Mouse (Mus musculus) gonadal fat pad, adult 2 months (tissue): ENCODE data around the gene Zfp961. TPM values are rescaled to one million over a fixed set of nuclear protein-coding genes. Genes with fewer than 3 reads are reported as not detected.
"Not testable (repeated sequence)": the region's sequence is repeated elsewhere in the genome, so short reads cannot be mapped to it uniquely, and the experiment has no call there.

ENCODE experiments used
- DNase-seq: peaks from one replicate; pipeline ENCODE4 v3.0.0-alpha.2; 2012; ENCODE audit warnings: low read depth
- polyA plus RNA-seq: library from polyadenylated mRNA; depleted of rRNA; stranded (reverse); fragments of >200 nt; gene quantifications from 2 replicates; pipeline ENCODE4 v1.2.3, GENCODE M21; 2012

The Zfp961 gene
- polyA plus RNA-seq, 1 experiment, result 5.3 TPM

- no peak for DNase-seq
These were observed 11.0 kb downstream of the Zfp961 start for GRCm38 (mm10) chr8:71961796-71962195.

- no peak for DNase-seq
These were observed 13.2 kb downstream of the Zfp961 start for GRCm38 (mm10) chr8:71964051-71964450.

GRCm38 (mm10) chr8:71965166-71965565 is 14.3 kb downstream of the Zfp961 start:
- no peak for DNase-seq

- no peak for DNase-seq
These were observed 15.6 kb downstream of the Zfp961 start for GRCm38 (mm10) chr8:71966411-71966810.

- no peak for DNase-seq
These were observed 16.4 kb downstream of the Zfp961 start for GRCm38 (mm10) chr8:71967261-71967660.

GRCm38 (mm10) chr8:71968100-71968499 is 17.3 kb downstream of the Zfp961 start:
- no peak for DNase-seq

- no peak for DNase-seq
These were observed 17.8 kb downstream of the Zfp961 start for GRCm38 (mm10) chr8:71968636-71969035.

- DNase-seq, result no peak
These were observed 21.1 kb downstream of the Zfp961 start for GRCm38 (mm10) chr8:71971945-71972344.

- no peak for DNase-seq
These were observed 23.4 kb downstream of the Zfp961 start for GRCm38 (mm10) chr8:71974211-71974610.

- no peak for DNase-seq
These were observed 30.2 kb downstream of the Zfp961 start for GRCm38 (mm10) chr8:71981032-71981431.

GRCm38 (mm10) chr8:71981456-71981855 is 30.6 kb downstream of the Zfp961 start:
- no peak for DNase-seq

GRCm38 (mm10) chr8:71984601-71985000 is 33.8 kb downstream of the Zfp961 start:
- no peak for DNase-seq

- no peak for DNase-seq
These were observed 37.5 kb downstream of the Zfp961 start for GRCm38 (mm10) chr8:71988110-71988866.

- no peak for DNase-seq
These were observed 38.2 kb downstream of the Zfp961 start for GRCm38 (mm10) chr8:71988867-71989599.

GRCm38 (mm10) chr8:71999434-71999833 is 48.6 kb downstream of the Zfp961 start:
- DNase-seq, result no peak

GRCm38 (mm10) chr8:72000223-72000622 is 49.4 kb downstream of the Zfp961 start:
- DNase-seq, result no peak

- DNase-seq, result no peak
These were observed 52.1 kb downstream of the Zfp961 start for GRCm38 (mm10) chr8:72002942-72003341.

GRCm38 (mm10) chr8:72005912-72006311 is 55.1 kb downstream of the Zfp961 start:
- DNase-seq, result no peak

- no peak for DNase-seq
These were observed 55.9 kb downstream of the Zfp961 start for GRCm38 (mm10) chr8:72006763-72007162.

- no peak for DNase-seq
These were observed 57.4 kb downstream of the Zfp961 start for GRCm38 (mm10) chr8:72008134-72008641.

GRCm38 (mm10) chr8:72009473-72009872 is 58.6 kb downstream of the Zfp961 start, which contains the start of gene Cyp4f18:
TSS of gene Cyp4f18 (minus strand) at chr8:72009626.
- no peak for DNase-seq

GRCm38 (mm10) chr8:72013506-72014228 is 62.8 kb downstream of the Zfp961 start:
- DNase-seq, result not testable (repeated sequence)
